Mouse (Mus musculus): ENCODE results near the gene Prdx6b. TPM values are rescaled to one million over a fixed set of nuclear protein-coding genes. Genes with fewer than 3 reads are reported as not detected.

Prdx6b gene
- polyA plus RNA-seq, 2 experiments from 2014 or later: not detected

DNA sequence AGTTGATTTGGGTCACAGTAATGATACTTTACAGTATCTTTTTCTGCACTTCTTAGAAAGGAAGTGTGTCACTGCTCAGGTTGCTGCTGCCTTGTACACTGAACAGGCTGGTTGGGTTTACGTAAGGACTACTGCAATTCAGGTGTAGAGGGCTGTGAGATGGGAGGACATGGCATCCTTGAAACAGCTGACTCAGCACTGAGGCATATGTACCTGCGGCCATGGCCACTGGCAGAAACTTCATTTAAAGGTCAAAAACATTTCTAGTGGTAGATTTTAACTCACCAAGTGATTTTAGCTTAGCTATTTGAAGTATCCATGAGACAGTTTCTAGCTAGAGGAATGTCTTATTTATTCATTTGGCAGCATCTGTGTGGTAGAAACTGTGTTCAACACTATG lies 33.5 kb downstream of the Prdx6b start:
- ATAC-seq: no peak

DNA sequence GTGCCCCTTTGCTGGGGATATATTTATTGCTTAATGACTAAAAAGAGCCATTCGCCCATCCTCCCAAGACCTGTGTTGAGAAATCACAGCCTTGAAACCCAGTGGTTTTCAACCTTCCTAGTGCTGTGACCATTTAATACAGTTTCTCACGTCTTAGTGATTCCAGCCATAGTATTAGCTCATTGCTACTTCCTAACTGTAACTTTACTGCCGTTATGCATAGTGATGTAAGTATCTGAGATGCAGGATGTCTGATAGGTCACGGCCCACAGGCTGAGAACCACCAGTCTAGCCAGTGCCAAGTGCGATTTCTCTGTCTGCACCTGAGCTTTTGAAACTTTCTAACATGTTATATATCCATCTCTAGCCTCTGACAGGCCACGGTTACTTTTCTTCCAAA lies 35.0 kb downstream of the Prdx6b start:
- ATAC-seq: no peak

DNA sequence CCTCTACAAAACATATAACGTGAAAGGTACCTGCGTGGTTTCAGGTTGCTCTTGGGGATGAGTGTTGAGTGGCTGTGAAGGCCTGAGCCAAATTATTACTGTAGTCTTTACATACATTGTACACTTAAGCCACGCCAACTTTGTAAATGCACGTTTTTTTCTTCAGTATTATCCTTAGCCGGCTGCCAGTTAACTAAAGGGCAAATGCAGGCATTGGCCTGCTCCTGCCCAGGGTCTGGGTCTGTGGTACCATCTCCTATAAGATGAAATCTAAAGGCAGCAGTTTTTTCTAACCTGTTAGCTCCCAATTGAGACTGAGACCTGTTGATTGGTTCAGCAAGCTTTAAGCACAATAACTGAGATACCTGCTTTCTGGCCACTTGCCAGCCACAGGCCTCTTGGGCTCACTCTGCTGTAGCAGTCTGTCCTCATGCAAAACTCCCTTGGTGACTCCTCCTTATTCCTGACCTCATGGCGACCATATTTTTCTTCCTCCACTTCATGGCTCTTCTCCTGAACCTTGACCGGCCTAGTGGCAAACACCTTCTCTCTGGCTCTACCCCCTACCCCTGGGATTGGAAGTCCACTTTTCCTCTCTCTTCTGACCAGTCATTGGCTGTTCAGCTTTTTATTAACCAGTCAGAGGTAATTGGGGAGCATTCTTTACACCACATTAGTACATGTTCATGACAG lies 36.8 kb downstream of the Prdx6b start:
- ATAC-seq: no peak

DNA sequence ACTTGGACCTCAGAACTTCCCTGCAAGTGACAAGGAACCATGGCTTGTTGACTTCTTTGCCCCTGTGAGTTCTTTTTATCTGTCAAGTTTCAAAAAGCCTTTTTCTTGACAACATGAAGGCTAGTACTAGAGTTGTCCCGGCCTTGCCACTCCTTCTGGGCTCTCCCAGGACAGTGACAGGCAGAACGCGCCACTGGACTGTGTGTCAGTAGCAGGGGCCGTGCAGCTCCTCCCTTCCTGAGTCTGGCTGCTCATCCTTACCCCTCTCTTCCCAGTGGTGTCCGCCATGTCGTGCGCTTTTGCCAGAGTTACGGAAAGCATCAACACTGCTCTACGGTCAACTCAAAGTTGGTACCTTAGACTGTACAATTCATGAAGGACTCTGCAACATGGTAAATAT lies 48.3 kb downstream of the Prdx6b start:
- no peak for ATAC-seq

Other genes starting within 250 kb of the Prdx6b start
- gene Pde1a, start 163.0 kb upstream of the Prdx6b start, polyA plus RNA-seq (2017; shearing (Covaris generic)): not detected
- gene Dnajc10, start 23.0 kb downstream of the Prdx6b start, polyA plus RNA-seq (2017; shearing (Covaris generic)): 10 to 100 TPM; 41.4 to 48.8 TPM
- gene Frzb, start 155.2 kb downstream of the Prdx6b start, polyA plus RNA-seq (2017; shearing (Covaris generic)): not detected

Measured in CD4-positive, CD25-positive, alpha-beta regulatory T cell, adult 4 months (primary cell).